ENCODE assay signal across 14 mouse cellular contexts in genomic region chr1:45865316-45865715, GRCm38 (mm10). TPM values are rescaled to one million over a fixed set of nuclear protein-coding genes. Genes with fewer than 3 reads are reported as not detected.
DNase-seq lines count a peak whose midpoint lies in the region; ATAC-seq and TF ChIP-seq lines count a peak whose summit lies in the region.
"Had no signal": no experiment of that assay in that cellular context is flagged by ENCODE, and none has a peak within 500 bp of the region (broad histone marks: within the 10 kb centered on the region; RNA-seq: fewer than 3 reads in every experiment).

No protein-coding gene starts in this region.

- H3K9me3 ChIP-seq in intestine, embryonic 14.5 days (ENCODE audit: control insufficient read depth, low read length), result no peaks in the 10 kb centered on the region
- H3K9me3 ChIP-seq in intestine, postnatal 0 days (ENCODE audit: control insufficient read depth), result no peaks in the 10 kb centered on the region; the same call in 1 of the 2 replicates
- no peaks in the 10 kb centered on the region for H3K9me3 ChIP-seq in intestine, embryonic 15.5 days
- no peaks in the 10 kb centered on the region for H3K9me3 ChIP-seq in liver, embryonic 11.5 days (ENCODE audit: control insufficient read depth, low read length)

- H3K4me3 ChIP-seq in intestine, embryonic 14.5 days (ENCODE audit: low read depth, low read length), result no peak overlapping the region
- no peak overlapping the region for H3K4me3 ChIP-seq in intestine, postnatal 0 days (ENCODE audit: low read depth, low read length)
- no peak overlapping the region for H3K4me3 ChIP-seq in brown adipose tissue, adult 24 weeks (ENCODE audit: insufficient read depth, low read depth, low read length)
- no peak overlapping the region for H3K4me3 ChIP-seq in intestine, embryonic 15.5 days (replicated peaks)
- H3K4me3 ChIP-seq in liver, embryonic 11.5 days (ENCODE audit: low read depth, low read length), result no peak overlapping the region
- H3K4me3 ChIP-seq: layer of hippocampus, adult 2 months had no signal

- no peak for ATAC-seq in intestine, embryonic 14.5 days (replicated peaks; ENCODE audit: low FRiP score, low TSS enrichment, low read depth)
- no peak for ATAC-seq in intestine, postnatal 0 days
- no peak for ATAC-seq in intestine, embryonic 15.5 days
- ATAC-seq in liver, embryonic 11.5 days (replicated peaks; ENCODE audit: low FRiP score), result no peak
- ATAC-seq in activated CD4-positive, CD25-positive, alpha-beta regulatory T cell, adult 4 months, result no peak

- TF ChIP-seq CTCF in intestine, postnatal 0 days (IDR thresholded peaks at IDR 0.05; ENCODE audit: low read depth), result no peak

- H3K27me3 ChIP-seq in intestine, embryonic 14.5 days (replicated peaks; ENCODE audit: control insufficient read depth, insufficient read depth, low read length), result no peaks in the 10 kb centered on the region
- no peaks in the 10 kb centered on the region for H3K27me3 ChIP-seq in intestine, postnatal 0 days (replicated peaks; ENCODE audit: control insufficient read depth, insufficient read depth, low read length)
- no peaks in the 10 kb centered on the region for H3K27me3 ChIP-seq in intestine, embryonic 15.5 days (replicated peaks)
- no peaks in the 10 kb centered on the region for H3K27me3 ChIP-seq in liver, embryonic 11.5 days (replicated peaks; ENCODE audit: control insufficient read depth, insufficient read depth, low read length)

- H3K9ac ChIP-seq in intestine, embryonic 14.5 days (ENCODE audit: low read length), result no peak overlapping the region
- H3K9ac ChIP-seq in intestine, postnatal 0 days (ENCODE audit: low read depth, low read length), result no peak overlapping the region
- H3K9ac ChIP-seq in intestine, embryonic 15.5 days, result no peak overlapping the region
- H3K9ac ChIP-seq in liver, embryonic 11.5 days (ENCODE audit: low read depth, low read length), result no peak overlapping the region

- H3K4me1 ChIP-seq in intestine, embryonic 14.5 days (replicated peaks; ENCODE audit: control insufficient read depth, insufficient read depth, low read length), result peaks cover 42% of the 10 kb centered on the region
- no peaks in the 10 kb centered on the region; the same call in 1 of the 2 replicates for H3K4me1 ChIP-seq in intestine, postnatal 0 days (replicated peaks; ENCODE audit: control insufficient read depth, insufficient read depth, low read length)
- peaks cover 9% of the 10 kb centered on the region for H3K4me1 ChIP-seq in brown adipose tissue, adult 24 weeks (ENCODE audit: control insufficient read depth, insufficient read depth, insufficient read length, low read length)
- peaks cover 9% of the 10 kb centered on the region for H3K4me1 ChIP-seq in intestine, embryonic 15.5 days (replicated peaks)
- H3K4me1 ChIP-seq in liver, embryonic 11.5 days (replicated peaks; ENCODE audit: control insufficient read depth, insufficient read depth, low read length), result peaks cover 6% of the 10 kb centered on the region

- 9% methylated on average over 1 of the region's 1 CpGs for WGBS in intestine, embryonic 14.5 days
- WGBS in intestine, postnatal 0 days, result 44% methylated on average over 1 of the region's 1 CpGs
- 21% methylated on average over 1 of the region's 1 CpGs for WGBS in intestine, embryonic 15.5 days
- 26% methylated on average over 1 of the region's 1 CpGs for WGBS in liver, embryonic 11.5 days

- no peak overlapping the region for H3K4me2 ChIP-seq in intestine, embryonic 14.5 days (ENCODE audit: low read length)
- H3K4me2 ChIP-seq in intestine, postnatal 0 days (replicated peaks; ENCODE audit: low read depth), result no peak overlapping the region
- H3K4me2 ChIP-seq in intestine, embryonic 15.5 days (replicated peaks), result no peak overlapping the region
- H3K4me2 ChIP-seq in liver, embryonic 11.5 days, result no peak overlapping the region

- no peak for DNase-seq in intestine, embryonic 14.5 days (ENCODE audit: low spot score)
- no peak for DNase-seq in liver, embryonic 11.5 days (ENCODE audit: low spot score)
- no peak for DNase-seq in layer of hippocampus, postnatal 36 days
- DNase-seq: thymus, adult 2 months had no signal

- no peaks in the 10 kb centered on the region for H3K36me3 ChIP-seq in intestine, embryonic 14.5 days (ENCODE audit: control insufficient read depth, insufficient read depth, low read length)
- no peaks in the 10 kb centered on the region for H3K36me3 ChIP-seq in intestine, postnatal 0 days (ENCODE audit: control insufficient read depth, insufficient read depth)
- H3K36me3 ChIP-seq in intestine, embryonic 15.5 days, result no peaks in the 10 kb centered on the region
- no peaks in the 10 kb centered on the region for H3K36me3 ChIP-seq in liver, embryonic 11.5 days (ENCODE audit: control insufficient read depth, insufficient read depth, low read length)

- peak overlapping the region; percentile 65; the same call in 1 of the 2 replicates for H3K27ac ChIP-seq in intestine, embryonic 14.5 days (ENCODE audit: low read depth)
- H3K27ac ChIP-seq in intestine, postnatal 0 days (ENCODE audit: low read depth, low read length), result no peak overlapping the region
- peak overlapping the region; percentile 71 for H3K27ac ChIP-seq in brown adipose tissue, adult 24 weeks (replicated peaks; ENCODE audit: low read depth, low read length)
- peak overlapping the region; percentile 55 for H3K27ac ChIP-seq in intestine, embryonic 15.5 days
- H3K27ac ChIP-seq in liver, embryonic 11.5 days (ENCODE audit: low read depth, low read length), result 0 out of 2 replicates have a peak overlapping the region, but pooled peaks have one; percentile 13
- H3K27ac ChIP-seq: layer of hippocampus, adult 2 months had no signal

RNA-seq across cellular contexts. Expression of gene Gm5269, which starts 24.8 kb away (rescaled TPM):
- not detected in 2 replicates for polyA plus RNA-seq in intestine, embryonic 14.5 days (2014; fragmentation: Nextera tagmentation; extraction: Ambion mirVana)
- not detected in 2 replicates for polyA plus RNA-seq in intestine, postnatal 0 days (2015; fragmentation: Nextera tagmentation; extraction: Ambion mirVana)
- polyA plus RNA-seq in brown adipose tissue, adult 24 weeks (2012; ENCODE audit: insufficient read depth, insufficient read length, missing spikeins), result not detected in 2 replicates
- polyA plus RNA-seq in intestine, embryonic 15.5 days (2015; fragmentation: Nextera tagmentation; extraction: Ambion mirVana), result not detected in 2 replicates
- not detected in 2 replicates for polyA plus RNA-seq in liver, embryonic 11.5 days (2014; fragmentation: Nextera tagmentation; extraction: Ambion mirVana)
- not detected for polyA plus RNA-seq in activated CD4-positive, CD25-positive, alpha-beta regulatory T cell, adult 4 months (2017; shearing (Covaris generic))
- not detected for total RNA-seq in layer of hippocampus, postnatal 36 days (2021)
- total RNA-seq: ES-E14; hematopoietic stem cell, adult 5-6 weeks; layer of hippocampus, adult 2 months; midbrain, postnatal 0 days had no signal
- polyA plus RNA-seq: embryonic facial prominence, embryonic 14.5 days; limb, embryonic 11.5 days; midbrain, postnatal 0 days; thymus, adult 2 months had no signal
